Mouse (Mus musculus): Measurements from ENCODE around the gene Evl.
"Not testable (repeated sequence)": the region's sequence is repeated elsewhere in the genome, so short reads cannot be mapped to it uniquely, and the experiment has no call there.

Evl gene

GRCm38 (mm10) chr12:108699576-108699975 is 145.1 kb downstream of the Evl start:
- DNase-seq (ENCODE audit: low spot score): no peak

GRCm38 (mm10) chr12:108700037-108700436 is 145.5 kb downstream of the Evl start:
- no peak for DNase-seq (ENCODE audit: low spot score)

DNA sequence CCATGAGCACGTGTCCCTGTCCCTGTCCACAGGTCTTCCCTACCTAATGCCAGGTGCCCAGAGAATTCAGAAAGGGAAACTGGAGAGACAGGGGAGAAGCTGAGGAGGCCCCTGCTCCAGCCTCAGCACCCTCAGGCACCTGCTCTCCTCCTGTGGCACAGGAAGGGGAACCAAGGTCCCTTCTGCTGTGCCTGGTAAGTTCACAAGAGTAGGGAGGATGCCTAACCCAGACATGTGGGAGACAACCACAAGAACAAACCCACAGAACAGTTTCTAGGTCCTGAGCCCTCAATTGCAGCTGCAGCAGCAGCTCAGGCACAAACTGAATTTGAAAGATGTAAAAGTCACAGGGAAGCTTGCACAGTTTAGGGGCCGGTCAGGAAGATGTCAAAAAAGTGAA is 146.7 kb downstream of the Evl start:
- DNase-seq (ENCODE audit: low spot score): no peak

DNA sequence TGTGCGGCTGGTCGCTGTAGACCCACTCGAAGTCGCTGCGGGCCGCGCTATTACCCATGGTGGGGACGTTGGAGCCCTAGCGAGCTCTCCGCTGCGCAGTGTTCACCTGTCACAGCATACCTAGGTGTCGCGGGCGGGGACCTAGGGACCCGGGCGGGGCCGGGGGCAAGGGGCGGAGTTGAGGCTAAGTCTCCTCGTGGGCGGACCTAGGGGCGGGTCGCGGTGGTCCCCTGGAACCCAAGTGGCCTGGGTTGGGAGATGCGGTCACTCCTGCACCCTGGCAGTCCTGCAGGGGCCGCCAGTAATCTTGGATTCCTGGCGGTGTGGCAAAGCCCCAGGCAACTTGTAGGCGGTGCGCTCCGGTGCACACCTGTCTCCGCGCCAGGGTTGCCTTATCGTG is 147.7 kb downstream of the Evl start, which contains the start of gene Degs2:
Gene Degs2, minus strand, starts transcription at position 131 of the 400 bp plus-strand sequence.
- no peak for DNase-seq (ENCODE audit: low spot score)

DNA sequence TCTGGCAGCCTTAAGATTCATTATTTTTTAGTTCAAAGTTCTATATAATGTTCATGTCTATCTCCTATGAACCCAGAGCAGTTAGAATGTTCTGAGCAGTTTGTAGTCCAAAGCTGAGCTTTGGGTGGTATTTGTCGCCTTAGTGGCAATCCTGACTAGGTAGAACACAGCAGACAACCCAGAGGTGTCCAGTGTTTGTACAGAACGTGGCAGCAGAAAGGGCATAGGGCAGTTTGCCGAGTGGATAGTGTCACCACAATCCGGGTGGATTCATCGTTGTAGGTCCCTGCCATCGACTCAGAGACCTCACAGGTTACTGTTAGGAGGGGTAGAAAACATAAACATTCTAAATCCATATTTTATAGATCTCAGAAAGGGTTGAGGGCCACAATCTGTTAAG is 151.0 kb downstream of the Evl start:
- DNase-seq (ENCODE audit: low spot score): no peak

DNA sequence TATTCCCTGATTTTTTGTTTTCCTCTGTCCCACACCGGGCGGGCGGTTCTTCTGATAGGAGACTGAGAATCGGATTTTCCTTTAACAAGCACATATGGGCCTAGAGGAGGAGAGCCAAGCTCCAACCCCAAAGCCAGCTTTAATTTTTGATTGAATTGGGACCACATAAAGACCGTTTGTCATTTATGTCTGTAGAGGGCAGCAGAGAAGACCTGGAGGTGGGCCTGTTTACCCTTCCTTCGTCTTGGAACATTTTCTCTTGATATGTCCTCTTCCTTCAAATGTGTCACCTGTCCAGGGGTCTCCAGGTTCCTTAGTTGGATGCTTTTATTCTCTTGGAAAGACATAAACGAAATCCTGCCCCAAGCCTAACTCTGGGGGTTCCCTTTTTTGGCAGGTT is 151.6 kb downstream of the Evl start:
- no peak for DNase-seq (ENCODE audit: low spot score)

DNA sequence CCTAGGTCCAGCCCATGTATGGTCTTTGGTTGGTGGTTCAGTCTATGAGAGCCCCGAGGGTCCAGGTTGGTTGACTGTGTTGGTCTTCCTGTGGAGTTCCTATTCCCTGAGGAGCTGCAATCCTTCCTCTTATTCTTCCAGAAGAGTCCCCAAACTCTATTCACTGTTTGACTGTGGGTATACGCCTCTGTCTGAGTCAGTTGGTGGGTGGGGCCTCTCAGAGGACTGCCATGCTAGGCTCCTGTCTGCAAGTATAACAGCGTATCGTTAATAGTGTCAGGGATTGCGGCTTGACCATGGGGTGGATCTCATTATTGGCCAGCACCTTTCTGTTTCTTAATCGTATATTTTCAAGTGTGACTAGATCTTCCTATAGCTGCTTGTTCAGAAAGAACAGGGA is 154.9 kb downstream of the Evl start:
- no peak for DNase-seq (ENCODE audit: low spot score)

DNA sequence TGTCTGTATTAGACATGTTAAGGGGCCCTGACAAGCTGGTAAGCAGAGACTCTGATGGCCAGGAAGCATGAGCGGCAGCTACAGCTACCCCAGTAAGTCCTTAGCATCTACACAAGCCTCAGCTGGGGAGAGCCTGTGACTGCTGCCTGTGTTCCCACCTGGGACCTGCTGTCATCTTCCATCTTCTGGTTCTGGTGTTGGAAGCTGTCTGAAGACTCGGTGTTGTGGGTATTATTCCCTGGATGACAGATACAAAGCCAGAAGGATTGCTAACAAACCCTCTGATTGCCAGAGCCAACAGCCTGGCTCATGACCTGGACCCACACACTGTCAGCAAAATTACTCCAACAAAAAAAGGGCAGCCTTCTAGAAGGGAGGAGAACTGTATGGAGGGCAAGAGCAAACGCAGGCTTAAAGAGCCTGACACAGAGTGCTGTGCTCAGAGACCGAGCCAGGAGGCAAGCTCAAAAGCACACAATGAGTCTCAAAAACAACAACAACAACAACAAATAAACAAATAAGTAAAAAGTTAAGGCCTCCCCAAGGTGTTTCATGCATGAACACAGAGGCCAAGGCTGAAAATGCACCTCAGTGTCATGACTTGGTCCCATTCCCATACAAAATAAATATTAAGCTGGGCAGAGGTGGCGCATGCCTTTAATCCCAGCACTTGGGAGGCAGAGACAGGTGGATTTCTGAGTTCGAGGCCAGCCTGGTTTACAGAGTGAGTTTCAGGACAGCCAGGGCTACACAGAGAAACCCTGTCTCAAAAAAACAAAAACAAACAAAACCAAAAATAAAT is 155.6 kb downstream of the Evl start:
- DNase-seq (ENCODE audit: low spot score): no peak

DNA sequence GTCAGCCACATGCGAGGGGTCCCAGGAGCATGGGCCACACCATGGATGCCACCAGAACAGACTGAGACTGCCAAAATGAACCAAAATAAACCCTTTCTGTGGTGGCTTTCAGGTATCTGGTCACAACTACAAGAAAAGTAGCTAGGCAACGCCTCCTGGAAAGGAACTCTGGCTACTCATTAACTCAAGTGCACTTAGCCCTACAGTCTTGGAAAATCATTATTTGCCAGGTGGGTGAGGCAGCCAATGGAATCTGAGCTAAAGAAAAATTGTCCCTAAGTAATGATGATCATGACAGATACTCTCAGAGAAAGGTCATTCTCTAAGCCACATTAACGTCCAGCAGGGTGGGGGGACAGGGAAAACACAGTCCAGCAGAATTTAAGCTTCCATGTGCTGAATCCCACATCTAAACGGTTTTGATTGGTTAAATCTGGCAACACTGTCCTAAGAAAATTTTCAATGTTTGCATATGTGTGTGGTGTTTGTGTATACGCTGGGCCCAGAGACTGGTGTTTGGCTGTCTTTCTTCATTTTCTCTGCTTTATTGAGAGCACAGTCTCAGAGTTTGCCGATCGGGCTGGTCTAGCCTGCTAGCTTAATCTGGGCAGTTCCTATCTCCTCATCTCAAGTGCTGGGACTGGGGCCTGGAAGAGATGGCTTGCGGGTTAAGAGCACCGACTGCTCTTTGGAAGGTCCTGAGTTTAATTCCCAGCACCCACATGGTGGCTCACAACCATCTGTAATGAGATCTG is 156.5 kb downstream of the Evl start:
- DNase-seq (ENCODE audit: low spot score): no peak

- DNase-seq (ENCODE audit: low spot score): no peak
Observed at GRCm38 (mm10) chr12:108712481-108712880, 158.0 kb downstream of the Evl start.

DNA sequence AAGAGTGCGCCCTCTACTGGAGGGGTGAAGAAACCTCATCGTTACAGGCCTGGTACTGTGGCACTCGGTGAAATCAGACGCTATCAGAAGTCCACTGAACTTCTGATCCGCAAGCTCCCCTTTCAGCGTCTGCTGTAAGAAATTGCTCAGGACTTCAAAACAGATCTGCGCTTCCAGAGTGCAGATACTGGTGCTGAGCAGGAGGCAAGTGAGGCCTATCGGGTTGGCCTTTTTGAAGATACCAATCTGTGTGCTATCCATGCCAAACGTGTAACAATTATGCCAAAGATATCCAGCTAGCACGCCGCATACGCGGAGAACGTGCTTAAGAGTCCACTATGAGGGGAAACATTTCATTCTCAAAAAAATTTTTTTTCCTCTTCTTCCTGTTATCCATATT is 159.5 kb downstream of the Evl start:
- not testable (repeated sequence) for DNase-seq (ENCODE audit: low spot score)

DNA sequence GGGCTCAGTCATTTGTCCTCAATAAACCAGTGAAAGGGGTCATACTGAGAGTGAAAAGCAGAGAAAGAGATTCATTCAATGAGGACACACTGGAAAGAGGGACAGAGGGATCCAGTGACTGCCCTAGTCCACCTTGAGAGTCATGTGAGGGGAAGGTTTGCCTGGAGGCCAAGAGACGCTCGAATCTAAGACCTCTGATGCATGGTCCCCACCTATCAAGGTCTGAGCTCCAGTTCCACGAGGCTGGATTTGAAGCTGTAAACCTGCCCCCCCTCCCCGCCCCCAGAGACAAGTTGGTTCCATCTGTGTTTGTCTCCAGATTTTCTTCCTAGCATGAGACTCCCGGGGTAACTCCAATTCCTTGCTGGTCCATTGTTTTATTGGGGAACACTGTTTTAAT is 161.3 kb downstream of the Evl start:
- DNase-seq (ENCODE audit: low spot score): no peak

- no peak for DNase-seq (ENCODE audit: low spot score)
Observed at GRCm38 (mm10) chr12:108718485-108718884, 164.0 kb downstream of the Evl start.

- no peak for DNase-seq (ENCODE audit: low spot score)
Observed at GRCm38 (mm10) chr12:108722464-108722863, 167.9 kb downstream of the Evl start.

- no peak for DNase-seq (ENCODE audit: low spot score)
Observed at GRCm38 (mm10) chr12:108723841-108724240, 169.3 kb downstream of the Evl start.

GRCm38 (mm10) chr12:108734386-108734785 is 179.9 kb downstream of the Evl start:
- no peak for DNase-seq (ENCODE audit: low spot score)

DNA sequence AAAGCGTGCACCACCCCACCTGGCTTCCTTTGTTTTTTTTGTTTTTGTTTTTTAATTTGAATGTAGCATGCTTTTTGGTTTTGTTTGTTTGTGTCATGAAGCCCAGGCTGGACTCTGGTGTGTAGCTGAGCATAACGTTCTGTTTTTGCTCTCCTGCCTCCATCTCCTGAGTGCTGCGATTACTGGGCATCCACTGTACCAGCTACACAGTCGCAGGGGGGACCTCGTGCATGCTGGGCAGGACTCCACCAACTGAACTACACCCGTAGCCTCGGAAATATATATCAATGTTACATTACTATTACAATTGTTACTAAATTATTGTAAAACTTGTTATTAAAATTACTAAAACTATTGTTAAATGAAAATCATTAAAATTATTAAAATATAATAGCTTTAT is 183.3 kb downstream of the Evl start:
- DNase-seq (ENCODE audit: low spot score): no peak
